Mouse (Mus musculus) left cerebral cortex, adult 2 months (tissue): ENCODE results near the gene Cyb5r4. TPM values are rescaled to one million over a fixed set of nuclear protein-coding genes. Genes with fewer than 3 reads are reported as not detected.
"Not testable (repeated sequence)": the region's sequence is repeated elsewhere in the genome, so short reads cannot be mapped to it uniquely, and the experiment has no call there.

Experiments used
- DNase-seq, 2 experiments: peaks; one replicate each; pipeline ENCODE4 v3.0.0; 2021 to 2022; ENCODE audit warnings: low spot score in 2 of 2, mixed read lengths in 1 of 2; ENCODE audit errors: extremely low spot score in 1 of 2
- H3K27ac ChIP-seq: fragments of 200-600 bp; 2 replicates; pipeline ENCODE4 v1.8.1; 2022
- H3K4me3 ChIP-seq: fragments of 200-600 bp; 2 replicates; pipeline ENCODE4 v1.8.1; 2022
- CTCF ChIP-seq: fragments of 200-600 bp; IDR thresholded peaks from 2 replicates; pipeline ENCODE4 v1.8.1; 2022; ENCODE audit warnings: antibody characterized with exemption, mild to moderate bottlenecking, moderate library complexity
- intact Hi-C: fragments of 180-260 bp; cut with DNase I; formaldehyde crosslinking; loops from one replicate; pipeline ENCODE4 v1.15.1; 2025
- total RNA-seq, 2 experiments: library from RNA; stranded (reverse); gene quantifications; 2 replicates each; pipeline ENCODE4 v1.2.3; 2021

The Cyb5r4 gene
- total RNA-seq, 2 experiments from 2014 or later: 38.6 to 38.7 TPM

DNA sequence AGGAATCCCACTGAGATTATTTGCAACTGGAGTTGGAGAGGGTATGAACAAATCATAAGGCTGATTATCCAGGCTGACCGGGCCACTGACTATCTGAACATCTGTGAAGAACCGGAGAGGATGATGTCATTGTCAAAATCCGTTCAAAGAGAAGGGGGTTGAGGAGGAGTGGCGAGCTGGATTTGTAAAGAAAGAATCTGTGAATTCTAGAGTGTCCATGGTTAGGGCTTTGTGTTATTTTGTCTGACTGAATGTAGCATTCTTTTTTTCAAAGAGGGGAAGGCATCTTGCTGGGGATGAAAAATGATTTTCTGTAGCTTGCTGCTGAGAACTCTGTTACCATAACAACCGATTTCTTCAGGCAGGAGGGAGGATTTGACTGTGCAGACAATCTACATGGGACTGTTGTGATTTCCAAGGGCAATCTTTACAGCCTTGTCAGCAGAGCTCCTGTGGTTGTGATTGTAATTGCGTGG lies 93.7 kb downstream of the Cyb5r4 start:
- intact Hi-C loops: no loop called here
- Histone ChIP-seq H3K4me3 (no peak overlapping the region), H3K27ac (peak overlapping the region; percentile 72)
- TF ChIP-seq CTCF: no peak
- DNase-seq: peak in 1 of 2 experiments; percentile 22

DNA sequence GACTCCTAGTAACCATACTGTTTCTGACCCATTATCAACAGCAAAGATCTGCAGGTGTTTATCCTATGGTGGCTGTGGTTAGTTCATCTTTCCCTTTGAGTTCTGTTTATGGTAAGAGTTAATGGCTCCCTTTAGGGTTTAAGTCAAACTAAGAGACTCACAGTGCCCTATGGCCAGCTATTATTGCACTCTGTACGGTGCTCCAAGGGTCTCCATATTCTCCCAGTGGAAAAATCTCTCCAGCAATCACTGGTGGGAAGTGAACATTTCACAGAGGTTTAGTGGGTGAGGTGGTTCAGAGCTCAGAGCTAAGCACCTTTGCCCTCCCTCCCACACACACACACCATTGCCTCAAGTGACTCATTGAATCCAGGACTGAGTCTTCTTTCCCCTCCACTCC lies 94.2 kb downstream of the Cyb5r4 start:
- no peak for DNase-seq
- Histone ChIP-seq H3K4me3 (no peak overlapping the region), H3K27ac (peak overlapping the region; percentile 72)
- TF ChIP-seq CTCF: no peak
- intact Hi-C loops: no loop called here

DNA sequence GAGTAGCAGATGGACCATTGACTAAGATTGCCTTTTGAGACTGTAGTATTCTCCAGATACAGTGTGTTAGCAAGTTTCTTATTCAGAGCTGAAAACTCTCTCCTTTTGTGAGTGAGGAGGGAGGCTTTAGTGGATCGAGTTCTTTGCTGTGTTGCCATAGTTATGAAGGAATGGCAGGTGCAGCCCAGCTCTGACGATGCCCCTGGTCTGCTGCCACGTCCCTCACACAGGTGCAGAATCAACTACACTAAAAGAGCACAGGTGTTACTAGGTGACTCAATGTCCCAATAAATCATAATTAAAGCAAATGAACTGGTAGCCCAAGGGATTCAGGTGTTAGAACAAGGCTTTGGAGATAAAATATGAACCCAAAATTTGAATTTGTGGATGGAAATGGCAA lies 97.2 kb downstream of the Cyb5r4 start:
- intact Hi-C loops: no loop called here
- TF ChIP-seq CTCF: no peak
- H3K27ac ChIP-seq: no peak overlapping the region
- no peak overlapping the region for H3K4me3 ChIP-seq
- no peak for DNase-seq

DNA sequence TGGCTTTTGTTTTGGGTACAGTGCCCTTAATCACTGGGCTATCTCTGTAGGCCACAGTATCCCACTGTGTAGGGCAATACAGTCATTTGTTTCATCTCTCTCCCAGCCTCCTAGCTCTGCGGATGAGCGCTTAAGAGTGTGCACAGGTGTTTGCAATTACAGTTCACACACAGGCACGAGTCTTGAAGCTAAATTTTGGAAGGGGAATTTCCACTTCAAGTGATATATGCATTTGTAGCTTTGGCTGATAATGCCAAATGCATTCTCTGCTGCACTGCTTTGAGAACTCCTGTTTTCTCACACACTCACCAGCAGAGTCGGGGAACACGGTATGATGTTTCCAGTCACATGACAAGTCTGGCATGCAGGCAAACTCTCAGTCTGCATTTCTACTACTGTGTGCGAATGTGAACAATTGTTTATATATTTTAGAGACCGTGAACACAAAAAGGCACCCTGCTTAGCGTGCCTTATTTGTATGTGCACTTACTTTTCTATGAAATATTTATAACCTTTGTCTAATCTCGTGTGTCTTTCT lies 100.2 kb downstream of the Cyb5r4 start:
- intact Hi-C loops: no loop called here
- DNase-seq: no peak
- no peak overlapping the region for H3K27ac ChIP-seq
- TF ChIP-seq CTCF: no peak
- H3K4me3 ChIP-seq: no peak overlapping the region

DNA sequence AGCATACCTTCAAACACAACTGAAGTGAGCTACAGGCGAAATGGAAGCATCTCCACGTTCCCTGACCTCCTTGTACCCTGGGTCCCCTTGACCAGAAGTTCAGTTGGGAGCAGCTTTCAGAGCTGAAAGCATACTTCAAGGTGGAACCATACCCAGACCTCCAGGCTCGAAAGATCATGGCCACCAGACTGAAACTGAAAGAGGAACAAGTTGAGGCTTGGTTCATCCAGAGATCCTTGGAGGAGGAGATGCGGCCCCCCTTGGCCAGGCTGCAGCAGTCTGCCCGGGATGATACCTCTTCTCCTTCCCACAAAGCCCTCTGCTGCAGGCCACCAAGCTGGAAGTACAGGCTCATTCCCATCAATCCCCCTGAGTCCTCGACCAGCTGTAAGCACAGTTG lies 105.2 kb downstream of the Cyb5r4 start:
- DNase-seq, H3K27ac ChIP-seq, intact Hi-C loops, H3K4me3 ChIP-seq: not testable (repeated sequence)

Other genes starting within 250 kb of the Cyb5r4 start
- 100 to 1,000 TPM; 384 to 394 TPM for gene Snap91, start 141.4 kb upstream of the Cyb5r4 start, total RNA-seq
- 1 to 10 TPM; 8.1 to 8.8 TPM for gene Ripply2, start 6.5 kb upstream of the Cyb5r4 start, total RNA-seq
- gene Mrap2, start 122.3 kb downstream of the Cyb5r4 start, total RNA-seq: 1 to 10 TPM; 4.3 to 5.2 TPM
- gene Cep162, start 233.5 kb downstream of the Cyb5r4 start, total RNA-seq: 10 to 100 TPM; 10.0 to 10.1 TPM